Mouse (Mus musculus) kidney, postnatal 0 days (tissue): ENCODE measurements around the gene Kctd2. TPM values are rescaled to one million over a fixed set of nuclear protein-coding genes. Genes with fewer than 3 reads are reported as not detected.
"Not testable (repeated sequence)": the region's sequence is repeated elsewhere in the genome, so short reads cannot be mapped to it uniquely, and the experiment has no call there.

Source experiments
- ATAC-seq: fragments of 200-750 bp; cut with Nextera tagmentation; replicated peaks from 2 replicates; pipeline ENCODE4 v1.8.0; 2017; ENCODE audit warnings: low read depth, moderate number of reproducible peaks, moderate TSS enrichment, moderate library complexity; ENCODE audit not compliant: low FRiP score
- DNase-seq: peaks from one replicate; pipeline ENCODE4 v3.0.0-alpha.2; 2016; ENCODE audit warnings: low spot score
- H3K27ac ChIP-seq: fragments of 300-500 bp; sonication (generic); 2 replicates; pipeline ENCODE4 v1.5.1; 2014; ENCODE audit warnings: mild to moderate bottlenecking
- H3K27me3 ChIP-seq: fragments of 300-500 bp; sonication (generic); 2 replicates; pipeline ENCODE4 v1.6.1; 2014; ENCODE audit warnings: low read length, mixed read lengths; ENCODE audit not compliant: insufficient read depth
- H3K36me3 ChIP-seq: fragments of 300-500 bp; sonication (generic); 2 replicates; pipeline ENCODE4 v1.6.1; 2014; ENCODE audit warnings: low read length, mixed read lengths; ENCODE audit not compliant: insufficient read depth
- H3K4me1 ChIP-seq: fragments of 300-500 bp; sonication (generic); replicated peaks from 2 replicates; pipeline ENCODE4 v1.6.1; 2014; ENCODE audit warnings: antibody characterized with exemption, low read length, mixed read lengths; ENCODE audit not compliant: insufficient read depth
- H3K4me2 ChIP-seq: fragments of 300-500 bp; sonication (generic); 2 replicates; pipeline ENCODE4 v1.6.1; 2014; ENCODE audit warnings: mild to moderate bottlenecking, low read length, moderate library complexity, mixed read lengths
- H3K4me3 ChIP-seq: fragments of 300-500 bp; sonication (generic); replicated peaks from 2 replicates; pipeline ENCODE4 v1.5.1; 2014; ENCODE audit warnings: low read depth, low read length
- H3K9ac ChIP-seq: fragments of 300-500 bp; sonication (generic); 2 replicates; pipeline ENCODE4 v1.6.1; 2014; ENCODE audit warnings: low read depth, low read length
- H3K9me3 ChIP-seq: fragments of 300-500 bp; sonication (generic); replicated peaks from 2 replicates; pipeline ENCODE4 v1.6.1; 2016; ENCODE audit warnings: low read length, inconsistent platforms, mixed read lengths
- CTCF ChIP-seq: IDR thresholded peaks from 2 replicates; pipeline ENCODE4 v1.5.1; 2016; ENCODE audit warnings: antibody characterized with exemption, low read depth, mild to moderate bottlenecking, moderate library complexity
- WGBS: fragments of 180-500 bp; shearing (Covaris S2); extraction: QIAGEN DNeasy Blood & Tissue Kit; methylation state at CpG from one replicate; pipeline ENCODE4 v1.1.7; 2014; 5-methylcytosine and 5-hydroxymethylcytosine counted together
- microRNA-seq: library from miRNA; unstranded; fragments of <30 nt; microRNA quantifications from one replicate; pipeline ENCODE4, GENCODE M21; 2016
- polyA plus RNA-seq: library from polyadenylated mRNA; unstranded; fragments of >200 nt; fragmentation: Nextera tagmentation; extraction: Ambion mirVana; gene quantifications from 2 replicates; pipeline ENCODE4 v1.2.1, GENCODE M21; 2015

The Kctd2 gene
- polyA plus RNA-seq, 1 experiment from 2014 or later = 22.2 TPM

DNA sequence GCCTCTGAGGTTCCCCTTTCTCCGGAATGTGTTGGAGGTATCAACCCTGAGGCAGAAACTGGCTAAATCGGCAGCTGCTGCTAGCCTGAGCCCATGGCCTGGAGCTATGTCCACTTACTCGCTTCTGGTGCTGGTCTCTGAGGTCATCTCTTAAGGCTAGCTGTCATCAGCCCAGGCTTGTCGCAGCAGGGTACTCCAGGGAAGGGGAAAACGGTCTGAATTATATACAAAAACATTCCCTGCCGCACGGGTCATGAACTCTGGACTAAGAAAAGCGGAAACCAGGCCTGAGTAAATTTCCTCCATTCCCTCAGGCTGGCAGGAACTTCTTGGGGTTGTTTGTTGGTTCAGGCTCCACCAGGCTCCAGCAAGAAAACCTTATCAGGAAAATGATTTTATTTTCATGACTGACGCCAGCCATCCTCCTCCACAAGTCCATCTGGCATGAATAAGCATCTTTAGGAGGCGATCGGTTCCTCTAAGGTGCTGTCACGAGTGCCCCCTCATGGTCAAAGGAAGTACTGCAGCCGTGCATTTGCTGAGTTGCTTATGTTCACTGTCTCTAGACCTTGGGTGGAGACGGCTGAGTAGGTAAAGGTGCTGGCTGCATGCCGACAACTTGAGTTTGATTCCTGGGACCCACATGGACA is 53.8 kb downstream of the Kctd2 start:
- Histone ChIP-seq H3K9me3 (no peaks in the 10 kb centered on the region), H3K27ac (peak overlapping the region; percentile 82), H3K36me3 (no peaks in the 10 kb centered on the region), H3K27me3 (no peaks in the 10 kb centered on the region), H3K4me3 (no peak overlapping the region), H3K4me1 (peaks cover 19% of the 10 kb centered on the region; the same call in 1 of the 2 replicates), H3K9ac (no peak overlapping the region), H3K4me2 (peak overlapping the region; percentile 40)
- 6% methylated on average over 15 of the region's 15 CpGs for WGBS
- peak; percentile 95 for DNase-seq
- peak; percentile 38 for ATAC-seq
- peak; percentile 99 for TF ChIP-seq CTCF

GRCm38 (mm10) chr11:115475025-115475757 is 55.3 kb downstream of the Kctd2 start, which contains the start of gene Armc7:
Gene Armc7 (plus strand): TSS chr11:115475667.
- peak within 1 kb of the TSS; percentile 87 for H3K9ac ChIP-seq
- no peaks in the 10 kb centered on the region for H3K9me3 ChIP-seq
- H3K27ac ChIP-seq = peak within 1 kb of the TSS; percentile 51
- H3K4me2 ChIP-seq = peak within 1 kb of the TSS; percentile 98
- no peak; the same call in 1 of the 2 replicates for TF ChIP-seq CTCF
- H3K4me3 ChIP-seq = peak within 1 kb of the TSS; percentile 82
- H3K27me3 ChIP-seq = no peaks in the 10 kb centered on the region
- peaks cover 19% of the 10 kb centered on the region; the same call in 1 of the 2 replicates for H3K4me1 ChIP-seq
- no peaks in the 10 kb centered on the region for H3K36me3 ChIP-seq
- WGBS = under 1% methylated on average over 26 of the region's 26 CpGs
- peak; percentile 98 for DNase-seq
- ATAC-seq = peak; percentile 93

- peak overlapping the region; percentile 98 for H3K4me2 ChIP-seq
- H3K9ac ChIP-seq = peak overlapping the region; percentile 87
- peak overlapping the region; percentile 82 for H3K4me3 ChIP-seq
- H3K36me3 ChIP-seq = no peaks in the 10 kb centered on the region
- no peaks in the 10 kb centered on the region for H3K27me3 ChIP-seq
- DNase-seq (no peak), ATAC-seq (no peak; the same call in 1 of the 2 replicates)
- WGBS = 3% methylated on average over 28 of the region's 28 CpGs
- TF ChIP-seq CTCF = no peak
- H3K9me3 ChIP-seq = no peaks in the 10 kb centered on the region
- H3K27ac ChIP-seq = peak overlapping the region; percentile 51
- peaks cover 19% of the 10 kb centered on the region; the same call in 1 of the 2 replicates for H3K4me1 ChIP-seq
Observed at GRCm38 (mm10) chr11:115475758-115476237, 55.9 kb downstream of the Kctd2 start.

DNA sequence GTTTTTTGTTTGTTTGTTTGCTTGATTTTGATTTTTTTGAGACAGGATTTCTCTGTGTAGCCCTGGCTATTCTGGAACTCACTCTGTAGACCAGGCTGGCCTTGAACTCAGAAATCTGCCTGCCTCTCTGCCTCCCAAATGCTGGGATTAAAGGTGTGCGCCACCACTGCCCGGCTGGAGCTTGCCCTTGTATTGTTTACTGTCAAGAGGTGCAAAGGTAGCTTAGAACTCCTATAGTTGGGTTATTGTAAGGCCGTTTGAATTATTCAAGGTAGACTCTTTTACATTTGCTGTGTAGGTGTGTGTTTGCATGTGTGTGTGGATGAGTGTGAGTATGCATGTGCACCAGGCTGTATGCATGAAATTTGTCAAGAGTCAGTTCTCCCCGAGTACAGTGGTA is 56.7 kb downstream of the Kctd2 start:
- not testable (repeated sequence) for H3K27ac ChIP-seq, DNase-seq, H3K9ac ChIP-seq, H3K36me3 ChIP-seq, H3K27me3 ChIP-seq, ATAC-seq, H3K9me3 ChIP-seq
- 84% methylated on average over 4 of the region's 4 CpGs for WGBS
- Histone ChIP-seq H3K4me3 (peak overlapping the region; percentile 82; the same call in 1 of the 2 replicates), H3K4me1 (peaks cover 19% of the 10 kb centered on the region; the same call in 1 of the 2 replicates), H3K4me2 (peak overlapping the region; percentile 98)

GRCm38 (mm10) chr11:115477388-115477787 is 57.5 kb downstream of the Kctd2 start:
- H3K9ac ChIP-seq, H3K36me3 ChIP-seq, H3K4me2 ChIP-seq, H3K27me3 ChIP-seq, H3K4me3 ChIP-seq, DNase-seq, H3K27ac ChIP-seq, H3K9me3 ChIP-seq, ATAC-seq: not testable (repeated sequence)
- 85% methylated on average over 7 of the region's 7 CpGs for WGBS
- peaks cover 19% of the 10 kb centered on the region; the same call in 1 of the 2 replicates for H3K4me1 ChIP-seq

GRCm38 (mm10) chr11:115478296-115478938 is 58.5 kb downstream of the Kctd2 start:
- TF ChIP-seq CTCF = no peak
- 88% methylated on average over 9 of the region's 9 CpGs for WGBS
- ATAC-seq (no peak), DNase-seq (no peak)
- Histone ChIP-seq H3K4me1 (peaks cover 11% of the 10 kb centered on the region; the same call in 1 of the 2 replicates), H3K9ac (no peak overlapping the region), H3K27ac (no peak overlapping the region), H3K9me3 (no peaks in the 10 kb centered on the region), H3K36me3 (no peaks in the 10 kb centered on the region), H3K27me3 (no peaks in the 10 kb centered on the region), H3K4me3 (no peak overlapping the region), H3K4me2 (no peak overlapping the region)

Small RNA genes within 50 kb of the gene (microRNA-seq; reads per million reads assigned to microRNA genes)
- not detected for gene Mir3968

Other genes with a start within 250 kb of the Kctd2 start
- 12.0 and 12.6 TPM in 2 replicates for gene Tmem104, start 232.6 kb upstream of the Kctd2 start, polyA plus RNA-seq
- gene Nat9, start 232.3 kb upstream of the Kctd2 start, polyA plus RNA-seq = 26.8 TPM in 2 replicates
- not detected in 2 replicates for gene Grin2c, start 152.9 kb upstream of the Kctd2 start, polyA plus RNA-seq
- 10.0 and 12.2 TPM in 2 replicates for gene Fdxr, start 143.1 kb upstream of the Kctd2 start, polyA plus RNA-seq
- gene Fads6, start 122.5 kb upstream of the Kctd2 start, polyA plus RNA-seq = 0.92 and 1.1 TPM in 2 replicates
- not detected in 2 replicates for gene Otop2, start 113.0 kb upstream of the Kctd2 start, polyA plus RNA-seq
- 0.05 TPM in 1 of 2 replicates, not detected in the other for gene Ush1g, start 98.1 kb upstream of the Kctd2 start, polyA plus RNA-seq
- not detected in 2 replicates for gene Otop3, start 85.4 kb upstream of the Kctd2 start, polyA plus RNA-seq
- gene Hid1, start 52.4 kb upstream of the Kctd2 start, polyA plus RNA-seq = 4.5 and 5.4 TPM in 2 replicates
- gene Cdr2l, start 38.2 kb upstream of the Kctd2 start, polyA plus RNA-seq = 7.6 and 7.8 TPM in 2 replicates
- gene Mrpl58, start 16.4 kb upstream of the Kctd2 start, polyA plus RNA-seq = 225 and 232 TPM in 2 replicates
- 1,541 and 1,578 TPM in 2 replicates for gene Atp5h, start 166 bp upstream of the Kctd2 start, polyA plus RNA-seq
- 0.13 and 0.49 TPM in 2 replicates for gene Trim80, start 20.4 kb downstream of the Kctd2 start, polyA plus RNA-seq
- 47.7 and 51.1 TPM in 2 replicates for gene Slc16a5, start 42.3 kb downstream of the Kctd2 start, polyA plus RNA-seq
- 6.9 and 8.3 TPM in 2 replicates for gene Armc7, start 55.5 kb downstream of the Kctd2 start, polyA plus RNA-seq
- gene Nt5c, start 71.7 kb downstream of the Kctd2 start, polyA plus RNA-seq = 90.6 and 94.3 TPM in 2 replicates
- gene Jpt1, start 94.3 kb downstream of the Kctd2 start, polyA plus RNA-seq = 251 and 271 TPM in 2 replicates
- gene Sumo2, start 116.1 kb downstream of the Kctd2 start, polyA plus RNA-seq = 1,008 and 1,013 TPM in 2 replicates
- gene Nup85, start 144.3 kb downstream of the Kctd2 start, polyA plus RNA-seq = 74.6 and 94.9 TPM in 2 replicates
- 92.9 and 93.7 TPM in 2 replicates for gene Mrps7, start 183.8 kb downstream of the Kctd2 start, polyA plus RNA-seq
- 10.8 and 11.1 TPM in 2 replicates for gene Gga3, start 183.9 kb downstream of the Kctd2 start, polyA plus RNA-seq
- 57.3 and 61.6 TPM in 2 replicates for gene Mif4gd, start 192.8 kb downstream of the Kctd2 start, polyA plus RNA-seq
- 49.7 and 57.9 TPM in 2 replicates for gene Slc25a19, start 208.2 kb downstream of the Kctd2 start, polyA plus RNA-seq